ENCODE assay signal across 12 mouse cellular contexts in genomic region chr1:170976447-170976846, GRCm38 (mm10). TPM values are rescaled to one million over a fixed set of nuclear protein-coding genes. Genes with fewer than 3 reads are reported as not detected.
DNase-seq lines count a peak whose midpoint lies in the region; ATAC-seq and TF ChIP-seq lines count a peak whose summit lies in the region.
"Had no signal": no experiment of that assay in that cellular context is flagged by ENCODE, and none has a peak within 500 bp of the region (broad histone marks: within the 10 kb centered on the region; RNA-seq: fewer than 3 reads in every experiment).

TSS of gene Fcgr2b (minus strand) at chr1:170976547.

- in situ Hi-C loops in CH12.LX (cut with MboI; ENCODE audit: low pct_ligation_motif_present, low pct_unique_long_range_greater_than_20kb, low sequenced_read_pairs), result loop anchor here (25.0 kb wide), 1 partner anchor 339 kb away; the partner anchor contains the start of gene Olfml2b

- TF ChIP-seq CTCF in kidney, postnatal 0 days (IDR thresholded peaks at IDR 0.05; ENCODE audit: low read depth), result no peak
- TF ChIP-seq CTCF in CH12.LX (conservative IDR thresholded peaks at IDR 0.05 in 1 of 2, IDR thresholded peaks at IDR 0.05 in 1 of 2; ENCODE audit: low read depth in 2 of 2, low read length in 2 of 2) (no peak), MEL (IDR thresholded peaks at IDR 0.05 in 2 of 3, conservative IDR thresholded peaks at IDR 0.05 in 1 of 3; ENCODE audit: control insufficient read depth in 1 of 3, insufficient read depth in 1 of 3, low read depth in 2 of 3, low read length in 3 of 3, poor library complexity in 1 of 3, severe bottlenecking in 1 of 3) (no peak)
- no peak for TF ChIP-seq CTCF in liver, postnatal 0 days (IDR thresholded peaks at IDR 0.05; ENCODE audit: low read depth)

- H3K27me3 ChIP-seq in kidney, postnatal 0 days (ENCODE audit: insufficient read depth, low read length), result no peaks in the 10 kb centered on the region
- no peaks in the 10 kb centered on the region for H3K27me3 ChIP-seq in CH12.LX (replicated peaks)
- H3K27me3 ChIP-seq in MEL (ENCODE audit: control insufficient read depth in 1 of 2, insufficient read depth in 2 of 2, low read length in 2 of 2), result no peaks in the 10 kb centered on the region
- H3K27me3 ChIP-seq in liver, postnatal 0 days (ENCODE audit: insufficient read depth, low read length), result no peaks in the 10 kb centered on the region
- H3K27me3 ChIP-seq: liver, embryonic 13.5 days had no signal

- peak within 1 kb of the TSS; percentile 47; the same call in 1 of the 2 replicates for H3K27ac ChIP-seq in kidney, postnatal 0 days
- H3K27ac ChIP-seq in CH12.LX (ENCODE audit: insufficient read depth, low read depth), result peak within 1 kb of the TSS; percentile 64; the same call in 1 of the 2 replicates
- peak within 1 kb of the TSS; percentile 66 for H3K27ac ChIP-seq in MEL (ENCODE audit: control insufficient read depth, low read depth, low read length)
- H3K27ac ChIP-seq in liver, postnatal 0 days (ENCODE audit: low read depth), result peak within 1 kb of the TSS; percentile 26; the same call in 1 of the 2 replicates
- H3K27ac ChIP-seq: liver, embryonic 13.5 days had no signal

- no peak within 1 kb of the TSS for H3K9ac ChIP-seq in kidney, postnatal 0 days (ENCODE audit: low read depth, low read length)
- H3K9ac ChIP-seq in CH12.LX (ENCODE audit: insufficient read depth, low read depth) (peak within 1 kb of the TSS; percentile 55), MEL (ENCODE audit: control insufficient read depth, low read depth, low read length, poor library complexity, severe bottlenecking) (peak within 1 kb of the TSS; percentile 69)
- peak within 1 kb of the TSS; percentile 36; the same call in 1 of the 2 replicates for H3K9ac ChIP-seq in liver, postnatal 0 days (replicated peaks)
- H3K9ac ChIP-seq: liver, embryonic 13.5 days had no signal

- H3K4me1 ChIP-seq in kidney, postnatal 0 days (replicated peaks; ENCODE audit: insufficient read depth, low read length), result no peaks in the 10 kb centered on the region; the same call in 1 of the 2 replicates
- H3K4me1 ChIP-seq in CH12.LX (ENCODE audit: control insufficient read depth in 1 of 2, insufficient read depth in 2 of 2) (peaks cover 17 to 58% of the 10 kb centered on the region in 2 experiments), MEL (ENCODE audit: control insufficient read depth in 1 of 2, insufficient read depth in 2 of 2, low read length in 2 of 2) (peaks cover 7 to 25% of the 10 kb centered on the region in 2 experiments)
- peaks cover 6% of the 10 kb centered on the region; the same call in 1 of the 2 replicates for H3K4me1 ChIP-seq in liver, postnatal 0 days (ENCODE audit: insufficient read depth)
- H3K4me1 ChIP-seq: liver, embryonic 13.5 days had no signal

- H3K4me2 ChIP-seq in kidney, postnatal 0 days (ENCODE audit: low read length), result peak within 1 kb of the TSS; percentile 18; the same call in 1 of the 2 replicates
- peak within 1 kb of the TSS; percentile 79 for H3K4me2 ChIP-seq in CH12.LX (ENCODE audit: insufficient read depth, low read depth, poor library complexity, severe bottlenecking)
- peak within 1 kb of the TSS; percentile 48 for H3K4me2 ChIP-seq in liver, postnatal 0 days (ENCODE audit: low read depth, low read length)
- H3K4me2 ChIP-seq: liver, embryonic 13.5 days had no signal

- TF ChIP-seq EP300 in CH12.LX (IDR thresholded peaks at IDR 0.05; ENCODE audit: low read length) (no peak), MEL (IDR thresholded peaks at IDR 0.05; ENCODE audit: low read depth in 1 of 2, low read length in 2 of 2) (no peak)
- TF ChIP-seq EP300 in liver, postnatal 0 days (IDR thresholded peaks at IDR 0.05; ENCODE audit: low read depth), result no peak

- TF ChIP-seq RAD21 in CH12.LX (IDR thresholded peaks at IDR 0.05; ENCODE audit: low read depth, low read length) (no peak), MEL (IDR thresholded peaks at IDR 0.05; ENCODE audit: low read depth, low read length) (no peak)

- TF ChIP-seq POLR2A in CH12.LX (IDR thresholded peaks at IDR 0.05; ENCODE audit: low read depth, low read length) (no peak), MEL (IDR thresholded peaks at IDR 0.05; ENCODE audit: control insufficient read depth in 1 of 2, insufficient read depth in 1 of 2, low read depth in 1 of 2, low read length in 2 of 2, poor library complexity in 1 of 2) (no peak)

- no peak within 1 kb of the TSS for H3K4me3 ChIP-seq in kidney, postnatal 0 days (replicated peaks; ENCODE audit: low read depth, low read length)
- H3K4me3 ChIP-seq in CH12.LX (replicated peaks in 1 of 3; ENCODE audit: low read depth in 2 of 3, low read length in 2 of 3, poor library complexity in 1 of 3) (peak within 1 kb of the TSS; percentile 59 to 77 (median 66)), MEL (ENCODE audit: control insufficient read depth in 1 of 2, insufficient read depth in 1 of 2, low read depth in 2 of 2, low read length in 2 of 2) (peak within 1 kb of the TSS; percentile 46 to 78)
- H3K4me3 ChIP-seq in liver, postnatal 0 days (ENCODE audit: low read depth, low read length), result peak within 1 kb of the TSS; percentile 36
- H3K4me3 ChIP-seq: erythroblast, embryonic 14.5 days; liver, embryonic 13.5 days; myocyte had no signal

- dilution Hi-C loops in CH12.LX (cut with MboI; ENCODE audit: extremely low pct_ligation_motif_present, extremely low pct_unique_long_range_greater_than_20kb, low sequenced_read_pairs), result no loop called here

- H3K79me2 ChIP-seq in CH12.LX (replicated peaks; ENCODE audit: control insufficient read depth, extremely low read depth, insufficient read depth, poor library complexity, severe bottlenecking) (no peaks in the 10 kb centered on the region; the same call in 1 of the 2 replicates), MEL (ENCODE audit: control insufficient read depth, insufficient read depth, low read length, poor library complexity) (no peaks in the 10 kb centered on the region)

- H3K36me3 ChIP-seq in kidney, postnatal 0 days (ENCODE audit: insufficient read depth, low read length), result no peaks in the 10 kb centered on the region
- H3K36me3 ChIP-seq in CH12.LX (replicated peaks in 1 of 2; ENCODE audit: control insufficient read depth in 1 of 2, insufficient read depth in 1 of 2, low read length in 1 of 2) (peaks cover 0 to 7% of the 10 kb centered on the region in 2 experiments), MEL (ENCODE audit: control insufficient read depth in 1 of 2, insufficient read depth in 2 of 2, low read length in 2 of 2) (peaks cover 0 to 20% of the 10 kb centered on the region in 2 experiments; a peak in 2 of 4 replicates)
- no peaks in the 10 kb centered on the region for H3K36me3 ChIP-seq in liver, postnatal 0 days (replicated peaks; ENCODE audit: insufficient read depth, low read length)
- H3K36me3 ChIP-seq: liver, embryonic 13.5 days had no signal

- WGBS in kidney, postnatal 0 days, result 86% methylated on average over 5 of the region's 5 CpGs
- 78% methylated on average over 5 of the region's 5 CpGs for WGBS in liver, postnatal 0 days (ENCODE audit: insufficient replicate concordance)

- intact Hi-C loops in left cerebral cortex, postnatal 10 days (cut with DNase I), result no loop called here

- no peak for DNase-seq in kidney, postnatal 0 days (ENCODE audit: low spot score)
- DNase-seq in kidney, adult 11 months, result no peak
- DNase-seq in CH12.LX (ENCODE audit: extremely low read depth) (no peak), MEL (ENCODE audit: low read depth, low spot score) (no peak)
- no peak for DNase-seq in liver, postnatal 0 days
- no peak for DNase-seq in left cerebral cortex, postnatal 10 days (ENCODE audit: extremely low spot score in 1 of 2, low spot score in 2 of 2)
- no peak for DNase-seq in ovary, adult 18-20 months (ENCODE audit: low spot score)
- DNase-seq: adrenal gland, postnatal 25 days; liver, embryonic 13.5 days; thymus, postnatal 14 days had no signal

- ATAC-seq in kidney, postnatal 0 days (replicated peaks; ENCODE audit: low FRiP score, low read depth), result no peak
- ATAC-seq in liver, postnatal 0 days, result no peak

- no peaks in the 10 kb centered on the region for H3K9me3 ChIP-seq in kidney, postnatal 0 days (replicated peaks; ENCODE audit: low read length)
- H3K9me3 ChIP-seq in CH12.LX (replicated peaks; ENCODE audit: low read length), result peaks cover 4% of the 10 kb centered on the region
- no peaks in the 10 kb centered on the region for H3K9me3 ChIP-seq in MEL (replicated peaks; ENCODE audit: insufficient read depth, low read length)
- H3K9me3 ChIP-seq in liver, postnatal 0 days (ENCODE audit: low read length), result no peaks in the 10 kb centered on the region
- H3K9me3 ChIP-seq: liver, embryonic 13.5 days had no signal

TF ChIP-seq in CH12.LX, 34 proteins besides CTCF, POLR2A, EP300 and RAD21 (continues in another document):
- no peak for TF ChIP-seq KAT2A (IDR thresholded peaks at IDR 0.05; ENCODE audit: insufficient replicate concordance, low read length)
- TF ChIP-seq UBTF (IDR thresholded peaks at IDR 0.05; ENCODE audit: low read depth, low read length), result no peak
- TF ChIP-seq USF1 (IDR thresholded peaks at IDR 0.05; ENCODE audit: low read depth, low read length), result no peak
- no peak for TF ChIP-seq HCFC1 (IDR thresholded peaks at IDR 0.05; ENCODE audit: low read depth, low read length)
- no peak for TF ChIP-seq USF2 (conservative IDR thresholded peaks at IDR 0.05; ENCODE audit: low read depth, low read length)
- no peak for TF ChIP-seq SIN3A (IDR thresholded peaks at IDR 0.05; ENCODE audit: low read length)
- no peak for TF ChIP-seq MAZ (IDR thresholded peaks at IDR 0.05; ENCODE audit: low read depth, low read length)

TF ChIP-seq in MEL, 35 proteins besides CTCF, POLR2A, EP300 and RAD21 (continues in another document):
- no peak for TF ChIP-seq GABPA (IDR thresholded peaks at IDR 0.05; ENCODE audit: low read depth, low read length)
- no peak for TF ChIP-seq JUND (IDR thresholded peaks at IDR 0.05; ENCODE audit: low read depth, low read length)
- TF ChIP-seq MAX (IDR thresholded peaks at IDR 0.05; ENCODE audit: low read length), result no peak
- TF ChIP-seq ZKSCAN1 (IDR thresholded peaks at IDR 0.05; ENCODE audit: low read depth, low read length), result no peak
- TF ChIP-seq ZNF384 (IDR thresholded peaks at IDR 0.05; ENCODE audit: low read depth, low read length), result no peak
- no peak for TF ChIP-seq TBP (IDR thresholded peaks at IDR 0.05; ENCODE audit: low read depth, low read length)
- no peak for TF ChIP-seq ELF1 (IDR thresholded peaks at IDR 0.05; ENCODE audit: low read depth, low read length)
- no peak for TF ChIP-seq ZMIZ1 (IDR thresholded peaks at IDR 0.05; ENCODE audit: low read depth, low read length)
- no peak for TF ChIP-seq POLR2AphosphoS5 (IDR thresholded peaks at IDR 0.05; ENCODE audit: borderline replicate concordance, low read depth, low read length)

RNA-seq across cellular contexts. Expression of gene Fcgr2b, which starts in this region (rescaled TPM):
- polyA plus RNA-seq in kidney, postnatal 0 days (2015; fragmentation: Nextera tagmentation; extraction: Ambion mirVana), result 6.4 and 8.0 TPM in 2 replicates
- total RNA-seq in CH12.LX (2012; rRNA removed) (20.2 and 31.8 TPM in 2 replicates), CH12.LX (2014; rRNA removed) (29.5 and 31.1 TPM in 2 replicates), MEL (2012; rRNA removed) (4.7 and 6.4 TPM in 2 replicates)
- polyA plus RNA-seq in CH12.LX (2012; ENCODE audit: insufficient read length, low read depth) (36.1 and 44.3 TPM in 2 replicates), MEL (2012; ENCODE audit: insufficient read depth in 1 of 2, insufficient read length in 2 of 2, low read depth in 1 of 2, low replicate concordance in 2 of 2, missing spikeins in 1 of 2) (1 to 10 TPM in 1 of 2 experiments, not detected in 1; 8.2 TPM)
- polyA plus RNA-seq in liver, postnatal 0 days (2015; fragmentation: Nextera tagmentation; extraction: Ambion mirVana), result 18.0 and 18.7 TPM in 2 replicates
- 1 to 10 TPM; 3.8 to 5.4 TPM for total RNA-seq in left cerebral cortex, postnatal 10 days (2021)
- polyA plus RNA-seq: erythroblast, embryonic 14.5 days had no signal

Comparison
In these comparisons a context has a peak if more than half of its experiments do, and no peak if none do; other contexts are left out.
1. H3K4me2 ChIP-seq: peak in every context shown above with its lines; median percentile 79 in CH12.LX; 48 in liver, postnatal 0 days; 18 in kidney, postnatal 0 days.